Mouse (Mus musculus) hindbrain, embryonic 11.5 days (tissue): ENCODE results near the gene Cdh1. TPM values are rescaled to one million over a fixed set of nuclear protein-coding genes. Genes with fewer than 3 reads are reported as not detected.

Experiments
- ATAC-seq: fragments of 200-750 bp; cut with Nextera tagmentation; 2 replicates; pipeline ENCODE4 v1.8.0; 2017; ENCODE audit warnings: mild to moderate bottlenecking, moderate TSS enrichment, moderate library complexity; ENCODE audit not compliant: low FRiP score
- DNase-seq: peaks from one replicate; pipeline ENCODE4 v3.0.0-alpha.2; 2015; ENCODE audit warnings: low spot score
- H3K27ac ChIP-seq: fragments of 300-500 bp; sonication (generic); 2 replicates; pipeline ENCODE4 v1.5.1; 2014; ENCODE audit warnings: mild to moderate bottlenecking, low read depth, low read length
- H3K27me3 ChIP-seq: fragments of 300-500 bp; sonication (generic); 2 replicates; pipeline ENCODE4 v1.6.1; 2014; ENCODE audit warnings: mild to moderate bottlenecking, low read length, moderate library complexity, mixed read lengths; ENCODE audit not compliant: control insufficient read depth, insufficient read depth
- H3K36me3 ChIP-seq: fragments of 300-500 bp; sonication (generic); 2 replicates; pipeline ENCODE4 v1.6.1; 2014; ENCODE audit warnings: mild to moderate bottlenecking, low read length, moderate library complexity, mixed read lengths; ENCODE audit not compliant: control insufficient read depth, insufficient read depth
- H3K4me1 ChIP-seq: fragments of 300-500 bp; sonication (generic); replicated peaks from 2 replicates; pipeline ENCODE4 v1.6.1; 2014; ENCODE audit warnings: low read length, mixed read lengths; ENCODE audit not compliant: control insufficient read depth, insufficient read depth
- H3K4me2 ChIP-seq: fragments of 300-500 bp; sonication (generic); replicated peaks from 2 replicates; pipeline ENCODE4 v1.6.1; 2014; ENCODE audit warnings: mild to moderate bottlenecking, low read depth, low read length
- H3K4me3 ChIP-seq: fragments of 300-500 bp; sonication (generic); 2 replicates; pipeline ENCODE4 v1.5.1; 2014; ENCODE audit warnings: low read depth, low read length
- H3K9ac ChIP-seq: fragments of 300-500 bp; sonication (generic); 2 replicates; pipeline ENCODE4 v1.6.1; 2014; ENCODE audit warnings: low read depth, low read length
- H3K9me3 ChIP-seq: fragments of 300-500 bp; sonication (generic); 2 replicates; pipeline ENCODE4 v1.6.1; 2016; ENCODE audit warnings: low read length; ENCODE audit not compliant: control insufficient read depth
- WGBS: fragments of 180-500 bp; shearing (Covaris S2); extraction: QIAGEN DNeasy Blood & Tissue Kit; methylation state at CpG from one replicate; pipeline ENCODE4 v1.1.7; 2014; 5-methylcytosine and 5-hydroxymethylcytosine counted together
- polyA plus RNA-seq: library from polyadenylated mRNA; unstranded; fragments of >200 nt; fragmentation: Nextera tagmentation; extraction: Ambion mirVana; gene quantifications from 2 replicates; pipeline ENCODE4 v1.2.1, GENCODE M21; 2014

Cdh1 gene
- polyA plus RNA-seq, 1 experiment from 2014 or later, result 6.7 TPM

- DNase-seq, result no peak
Observed at GRCm38 (mm10) chr8:106633361-106634158, 30.4 kb downstream of the Cdh1 start.

GRCm38 (mm10) chr8:106635284-106635683 is 32.1 kb downstream of the Cdh1 start:
- Histone ChIP-seq H3K9ac (no peak overlapping the region), H3K27me3 (no peaks in the 10 kb centered on the region), H3K9me3 (no peaks in the 10 kb centered on the region), H3K4me1 (no peaks in the 10 kb centered on the region), H3K36me3 (no peaks in the 10 kb centered on the region), H3K27ac (no peak overlapping the region), H3K4me3 (no peak overlapping the region), H3K4me2 (no peak overlapping the region)
- 25% methylated on average over 5 of the region's 5 CpGs for WGBS
- DNase-seq (no peak), ATAC-seq (no peak)

More at GRCm38 (mm10) chr8:106633361-106634158, 30.4 kb downstream of the Cdh1 start:
- Histone ChIP-seq H3K4me1 (no peaks in the 10 kb centered on the region), H3K4me3 (no peak overlapping the region), H3K9me3 (no peaks in the 10 kb centered on the region), H3K27ac (no peak overlapping the region), H3K9ac (no peak overlapping the region), H3K27me3 (no peaks in the 10 kb centered on the region), H3K36me3 (no peaks in the 10 kb centered on the region), H3K4me2 (no peak overlapping the region)
- no peak for ATAC-seq
- 76% methylated on average over 17 of the region's 17 CpGs for WGBS

GRCm38 (mm10) chr8:106637446-106637845 is 34.3 kb downstream of the Cdh1 start:
- WGBS, result 62% methylated on average over 4 of the region's 4 CpGs
- Histone ChIP-seq H3K4me2 (no peak overlapping the region), H3K9ac (no peak overlapping the region), H3K9me3 (no peaks in the 10 kb centered on the region), H3K27me3 (no peaks in the 10 kb centered on the region), H3K27ac (no peak overlapping the region), H3K4me3 (no peak overlapping the region), H3K4me1 (no peaks in the 10 kb centered on the region), H3K36me3 (no peaks in the 10 kb centered on the region)
- ATAC-seq (no peak), DNase-seq (peak; percentile 31)

- H3K4me2 ChIP-seq, result no peak overlapping the region
- ATAC-seq, result no peak
- H3K9ac ChIP-seq, result no peak overlapping the region
- no peaks in the 10 kb centered on the region for H3K27me3 ChIP-seq
- H3K9me3 ChIP-seq, result no peaks in the 10 kb centered on the region
- DNase-seq, result no peak
- no peak overlapping the region for H3K4me3 ChIP-seq
- H3K27ac ChIP-seq, result no peak overlapping the region
- 89% methylated on average over 7 of the region's 7 CpGs for WGBS
- no peaks in the 10 kb centered on the region for H3K4me1 ChIP-seq
- H3K36me3 ChIP-seq, result no peaks in the 10 kb centered on the region
Observed at GRCm38 (mm10) chr8:106638768-106639295, 35.7 kb downstream of the Cdh1 start.

- DNase-seq (no peak), ATAC-seq (no peak)
- no peaks in the 10 kb centered on the region for H3K36me3 ChIP-seq
- WGBS, result 90% methylated on average over 7 of the region's 7 CpGs
- H3K27me3 ChIP-seq, result no peaks in the 10 kb centered on the region
- no peaks in the 10 kb centered on the region for H3K4me1 ChIP-seq
- H3K9ac ChIP-seq, result no peak overlapping the region
- no peaks in the 10 kb centered on the region for H3K9me3 ChIP-seq
- H3K27ac ChIP-seq, result no peak overlapping the region
- H3K4me3 ChIP-seq, result no peak overlapping the region
- no peak overlapping the region for H3K4me2 ChIP-seq
Observed at GRCm38 (mm10) chr8:106640212-106640611, 37.1 kb downstream of the Cdh1 start.

DNA sequence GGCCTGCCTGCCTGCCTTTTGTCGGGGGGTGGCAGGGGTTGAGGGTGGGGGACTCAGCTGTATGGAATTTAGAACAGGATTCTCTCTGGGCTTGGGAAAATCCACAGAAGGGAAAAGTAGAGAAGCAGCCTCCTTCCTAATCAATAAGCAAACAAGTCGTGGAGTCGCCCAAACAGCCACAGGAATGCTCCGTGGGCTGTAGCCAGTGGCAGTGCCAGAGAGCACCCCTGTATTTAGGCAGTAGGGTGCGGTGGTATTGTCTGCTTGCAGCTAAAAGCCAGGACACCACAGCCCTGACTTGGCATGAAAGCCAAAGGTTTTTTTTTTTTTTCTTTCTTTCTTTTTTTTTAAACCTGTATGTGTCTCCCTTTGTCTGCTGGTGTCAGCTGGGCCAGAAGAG is 37.8 kb downstream of the Cdh1 start:
- no peak overlapping the region for H3K4me2 ChIP-seq
- H3K9ac ChIP-seq, result no peak overlapping the region
- 75% methylated on average over 5 of the region's 5 CpGs for WGBS
- no peaks in the 10 kb centered on the region for H3K9me3 ChIP-seq
- H3K27me3 ChIP-seq, result no peaks in the 10 kb centered on the region
- no peak overlapping the region for H3K4me3 ChIP-seq
- H3K36me3 ChIP-seq, result no peaks in the 10 kb centered on the region
- DNase-seq (no peak), ATAC-seq (no peak)
- no peak overlapping the region for H3K27ac ChIP-seq
- H3K4me1 ChIP-seq, result no peaks in the 10 kb centered on the region

GRCm38 (mm10) chr8:106642172-106642571 is 39.0 kb downstream of the Cdh1 start:
- no peaks in the 10 kb centered on the region for H3K9me3 ChIP-seq
- H3K9ac ChIP-seq, result no peak overlapping the region
- no peak for DNase-seq
- no peaks in the 10 kb centered on the region for H3K4me1 ChIP-seq
- H3K27me3 ChIP-seq, result no peaks in the 10 kb centered on the region
- H3K4me3 ChIP-seq, result no peak overlapping the region
- H3K27ac ChIP-seq, result no peak overlapping the region
- H3K36me3 ChIP-seq, result no peaks in the 10 kb centered on the region
- 69% methylated on average over 2 of the region's 2 CpGs for WGBS
- H3K4me2 ChIP-seq, result no peak overlapping the region
- ATAC-seq, result no peak

GRCm38 (mm10) chr8:106643100-106643499 is 39.9 kb downstream of the Cdh1 start:
- DNase-seq, result no peak
- Histone ChIP-seq H3K9me3 (no peaks in the 10 kb centered on the region), H3K9ac (no peak overlapping the region), H3K4me3 (no peak overlapping the region), H3K27ac (no peak overlapping the region), H3K36me3 (no peaks in the 10 kb centered on the region), H3K4me2 (no peak overlapping the region), H3K4me1 (no peaks in the 10 kb centered on the region), H3K27me3 (no peaks in the 10 kb centered on the region)
- no peak for ATAC-seq
- 88% methylated on average over 4 of the region's 4 CpGs for WGBS

- Histone ChIP-seq H3K4me1 (no peaks in the 10 kb centered on the region), H3K4me2 (no peak overlapping the region), H3K27me3 (no peaks in the 10 kb centered on the region), H3K27ac (no peak overlapping the region), H3K9ac (no peak overlapping the region), H3K36me3 (no peaks in the 10 kb centered on the region), H3K4me3 (no peak overlapping the region), H3K9me3 (no peaks in the 10 kb centered on the region)
- 79% methylated on average over 3 of the region's 3 CpGs for WGBS
- no peak for ATAC-seq
- DNase-seq, result no peak
Observed at GRCm38 (mm10) chr8:106644957-106645356, 41.8 kb downstream of the Cdh1 start.
